Mouse (Mus musculus): ENCODE measurements around the gene Gm6525. TPM values are rescaled to one million over a fixed set of nuclear protein-coding genes. Genes with fewer than 3 reads are reported as not detected.

Gene Gm6525
- total RNA-seq, 2 experiments from 2014 or later = not detected

DNA sequence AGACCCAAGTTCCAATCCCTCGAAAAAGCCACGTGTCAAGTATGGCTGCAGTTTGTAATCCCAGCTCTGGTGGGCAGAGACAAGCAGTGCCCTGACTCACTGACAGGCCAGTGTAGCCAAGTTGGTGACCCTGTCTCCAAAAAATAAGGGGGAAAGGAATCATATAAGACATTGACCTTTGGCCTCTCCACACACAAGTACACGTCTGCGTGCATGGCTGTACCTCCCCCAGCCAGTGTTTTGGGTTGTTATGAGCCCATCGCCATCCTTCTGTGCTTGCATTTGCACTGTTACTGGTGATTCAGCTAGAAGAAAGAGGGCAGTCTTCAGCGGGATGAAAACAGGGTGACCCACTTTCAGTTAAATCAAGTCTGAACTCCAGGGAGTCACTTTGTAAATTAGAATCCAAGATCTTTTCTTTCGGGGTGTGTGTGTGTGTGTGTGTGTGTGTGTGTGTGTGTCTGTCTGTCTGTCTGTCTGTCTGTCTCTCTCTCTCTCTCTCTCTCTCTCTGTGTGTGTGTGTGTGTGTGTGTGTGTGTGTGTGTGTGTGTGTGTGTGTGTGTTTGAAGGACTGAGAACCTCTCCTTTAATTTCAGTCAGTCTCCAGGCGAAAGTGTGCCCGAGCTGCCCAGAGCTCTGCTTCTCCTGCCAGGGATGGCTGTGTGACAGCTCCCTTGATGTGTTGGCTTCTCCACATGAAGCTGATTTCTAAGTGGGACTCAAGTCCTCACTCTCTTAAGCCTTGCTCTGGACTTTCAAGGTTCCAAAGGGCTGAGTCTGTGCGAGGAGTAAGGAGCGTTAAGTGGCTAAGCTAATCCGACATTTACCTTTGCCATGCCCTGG lies 43.4 kb downstream of the Gm6525 start:
- no peak for DNase-seq (ENCODE audit: extremely low spot score in 1 of 2, low spot score in 2 of 2)
- intact Hi-C loops (cut with DNase I) = loop anchor here (5.0 kb wide), 1 partner anchor 40 kb away; no protein-coding TSS in a partner anchor
- TF ChIP-seq CTCF (IDR thresholded peaks at IDR 0.05) = no peak; the same call in 1 of the 2 replicates
- peak overlapping the region; percentile 68 for H3K4me3 ChIP-seq
- H3K27ac ChIP-seq = peak overlapping the region; percentile 45

DNA sequence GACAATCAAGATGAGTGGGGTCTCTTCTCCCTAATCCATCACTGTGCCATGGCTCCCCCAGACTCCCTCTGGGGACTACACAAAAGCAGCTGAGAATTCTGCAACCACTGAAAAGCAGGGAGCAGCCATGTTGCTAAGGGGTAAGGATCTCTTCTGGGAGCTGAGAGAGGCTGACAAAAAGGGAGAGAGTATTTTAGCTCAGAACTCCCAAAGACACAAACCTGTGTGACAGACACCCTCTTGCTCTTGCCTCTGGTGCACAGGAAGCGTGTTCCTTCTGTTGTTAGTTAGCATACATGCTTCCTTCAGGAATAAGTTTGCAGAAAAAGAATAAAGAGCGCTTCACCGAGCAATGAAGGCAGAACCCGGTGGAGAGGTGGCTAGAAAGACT lies 44.1 kb downstream of the Gm6525 start:
- H3K27ac ChIP-seq = peak overlapping the region; percentile 45

DNA sequence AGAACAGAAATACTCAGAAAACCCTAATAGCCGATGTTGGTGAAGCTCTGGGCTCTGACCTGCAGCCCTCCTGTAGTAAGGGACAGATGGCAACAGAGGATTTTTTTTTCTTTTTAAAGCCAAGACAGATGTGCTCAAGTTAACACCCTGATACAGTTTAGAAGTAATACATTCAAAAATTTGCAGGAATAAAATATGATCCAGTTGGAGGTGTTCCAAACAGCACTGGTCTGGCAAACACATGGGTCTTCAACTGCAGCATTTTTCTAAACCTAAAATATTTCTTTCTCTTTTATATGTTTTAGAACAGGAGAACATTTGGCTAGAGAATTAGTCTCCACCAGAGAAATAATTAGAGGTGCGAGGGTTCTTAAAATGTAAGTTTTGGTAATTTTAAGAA lies 44.6 kb downstream of the Gm6525 start:
- no peak for DNase-seq (ENCODE audit: extremely low spot score in 1 of 2, low spot score in 2 of 2)
- no peak overlapping the region; the same call in 1 of the 2 replicates for H3K27ac ChIP-seq
- intact Hi-C loops (cut with DNase I) = loop anchor here (5.0 kb wide), 1 partner anchor 41 kb away; no protein-coding TSS in a partner anchor
- H3K4me3 ChIP-seq = peak overlapping the region; percentile 68
- no peak for TF ChIP-seq CTCF (IDR thresholded peaks at IDR 0.05)

More for the DNA sequence above, 44.1 kb downstream of the Gm6525 start:
- H3K4me3 ChIP-seq = peak overlapping the region; percentile 68
- DNase-seq (ENCODE audit: extremely low spot score in 1 of 2, low spot score in 2 of 2) = no peak
- TF ChIP-seq CTCF (IDR thresholded peaks at IDR 0.05) = no peak
- intact Hi-C loops (cut with DNase I) = loop anchor here (5.0 kb wide), 1 partner anchor 41 kb away; no protein-coding TSS in a partner anchor

DNA sequence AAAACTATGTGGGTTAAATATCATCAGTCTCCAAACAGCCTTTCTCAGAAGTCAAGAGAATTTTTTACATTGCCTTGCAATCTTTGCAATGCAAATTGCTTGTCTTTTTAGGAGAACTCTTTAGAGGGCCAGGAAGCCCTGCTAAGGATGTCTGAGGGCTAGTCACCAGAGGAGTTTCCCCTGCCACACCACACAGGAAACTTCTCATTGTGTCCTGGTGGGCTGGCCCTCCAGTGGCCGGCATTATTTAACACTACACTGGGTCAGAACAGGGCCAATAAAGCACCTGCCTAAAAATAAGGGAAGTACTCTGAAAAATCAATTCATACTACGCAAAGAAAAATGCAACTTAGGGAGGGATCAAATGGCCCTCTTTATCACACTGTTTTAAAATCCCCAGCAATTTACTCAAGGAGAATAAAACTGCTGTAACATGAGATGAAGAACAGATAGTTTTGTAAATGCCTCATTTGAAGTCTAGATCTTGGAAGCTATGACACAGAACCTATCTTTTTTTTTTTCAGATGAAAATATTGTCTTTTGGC lies 45.3 kb downstream of the Gm6525 start:
- intact Hi-C loops (cut with DNase I) = loop anchor here (5.0 kb wide), 1 partner anchor 42 kb away; no protein-coding TSS in a partner anchor
- peak; percentile 9; the same call in 1 of the 2 replicates for TF ChIP-seq CTCF (IDR thresholded peaks at IDR 0.05)
- DNase-seq (ENCODE audit: extremely low spot score in 1 of 2, low spot score in 2 of 2) = no peak

DNA sequence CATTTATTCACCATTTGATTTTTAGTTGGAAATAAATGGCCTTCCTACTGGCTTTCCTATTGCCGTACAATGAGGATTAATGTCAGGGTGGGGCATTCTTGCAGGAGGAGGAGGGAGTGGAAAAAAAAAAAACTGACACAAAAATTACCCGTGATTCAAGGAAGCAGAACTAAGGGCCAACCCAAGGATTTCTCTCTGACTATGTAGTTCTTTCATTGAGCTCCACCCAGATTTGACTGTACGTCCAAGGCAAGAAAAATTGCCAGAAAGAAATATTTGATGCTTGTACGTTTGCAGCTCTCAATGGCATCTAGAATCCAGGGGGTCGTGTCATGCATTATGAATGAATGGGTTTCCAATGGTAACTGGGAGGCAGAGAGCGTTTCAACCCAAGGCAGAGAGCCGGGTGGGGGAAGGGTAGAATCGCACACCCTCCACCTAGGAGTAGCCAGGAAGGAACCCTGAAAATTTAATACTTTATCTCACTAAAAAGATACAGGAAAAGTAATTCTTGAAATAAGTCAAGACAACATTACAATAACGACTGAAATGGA lies 45.9 kb downstream of the Gm6525 start:
- peak overlapping the region; percentile 81 for H3K27ac ChIP-seq
- intact Hi-C loops (cut with DNase I) = loop anchor here (1.0 to 5.0 kb wide), 3 partner anchors 39 to 85 kb away; no protein-coding TSS in a partner anchor
- peak overlapping the region; percentile 68 for H3K4me3 ChIP-seq
- DNase-seq (ENCODE audit: extremely low spot score in 1 of 2, low spot score in 2 of 2) = peak in 1 of 2 experiments; percentile 32
- no peak for TF ChIP-seq CTCF (IDR thresholded peaks at IDR 0.05)

More for the DNA sequence above, 45.3 kb downstream of the Gm6525 start:
- peak overlapping the region; percentile 81; the same call in 1 of the 2 replicates for H3K27ac ChIP-seq
- H3K4me3 ChIP-seq = peak overlapping the region; percentile 68

DNA sequence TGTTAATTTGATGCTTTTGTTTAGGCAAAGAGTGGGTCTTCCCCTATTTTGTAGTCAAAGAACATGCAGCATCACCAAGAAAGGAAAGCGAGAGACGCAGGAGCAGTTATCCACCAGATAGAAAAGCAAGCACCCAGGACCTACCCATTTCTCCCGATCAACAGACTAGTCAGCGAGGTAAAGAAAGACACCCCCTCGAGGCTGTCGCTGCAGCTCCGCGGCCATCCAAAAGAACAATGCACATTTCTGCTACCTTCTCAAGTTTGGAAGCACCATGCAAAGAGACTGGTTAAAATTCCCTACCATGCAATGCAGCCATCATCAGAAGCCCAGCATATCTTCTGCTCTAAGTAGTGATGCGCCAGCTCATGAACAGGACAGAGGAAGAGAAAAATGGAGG lies 46.4 kb downstream of the Gm6525 start:
- intact Hi-C loops (cut with DNase I) = loop anchor here (1.0 to 2.0 kb wide), 2 partner anchors 38 to 84 kb away; no protein-coding TSS in a partner anchor
- TF ChIP-seq CTCF (IDR thresholded peaks at IDR 0.05) = no peak
- DNase-seq (ENCODE audit: extremely low spot score in 1 of 2, low spot score in 2 of 2) = no peak

DNA sequence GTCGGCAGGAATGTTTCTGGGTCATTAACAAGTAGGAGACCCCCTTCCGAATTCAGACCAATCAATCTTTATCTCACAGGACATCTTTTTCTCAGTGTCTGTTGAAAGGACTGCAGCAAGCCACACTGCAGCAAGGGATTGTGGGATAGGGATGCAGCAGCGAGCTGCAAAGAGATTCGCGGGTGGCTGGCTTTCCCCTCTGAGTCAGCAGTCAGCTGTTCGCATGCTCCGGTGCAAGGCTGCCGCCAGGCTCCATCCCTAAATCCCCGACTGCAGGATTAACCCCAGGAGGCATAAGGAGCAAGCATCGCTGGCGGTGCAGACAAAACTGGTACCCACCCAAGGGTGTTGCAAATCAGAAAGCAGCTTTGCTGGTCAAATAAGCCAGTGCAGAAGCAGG lies 46.8 kb downstream of the Gm6525 start:
- H3K27ac ChIP-seq = peak overlapping the region; percentile 81
- no peak; the same call in 1 of the 2 replicates for TF ChIP-seq CTCF (IDR thresholded peaks at IDR 0.05)
- intact Hi-C loops (cut with DNase I) = loop anchor here (1.0 to 2.0 kb wide), 2 partner anchors 38 to 84 kb away; no protein-coding TSS in a partner anchor
- peak; percentile 78 to 81 for DNase-seq (ENCODE audit: extremely low spot score in 1 of 2, low spot score in 2 of 2)
- peak overlapping the region; percentile 68 for H3K4me3 ChIP-seq

More for the DNA sequence above, 46.4 kb downstream of the Gm6525 start:
- H3K4me3 ChIP-seq = peak overlapping the region; percentile 68
- peak overlapping the region; percentile 81 for H3K27ac ChIP-seq

Other genes with a start within 250 kb of the Gm6525 start
- 10 to 100 TPM; 21.7 to 24.9 TPM for gene Tmem131l, start 133.9 kb upstream of the Gm6525 start, total RNA-seq (2021)
- under 1 TPM; 0.68 to 0.96 TPM for gene Mnd1, start 18.3 kb upstream of the Gm6525 start, total RNA-seq (2021)
- 100 to 1,000 TPM; 246 to 280 TPM for gene Trim2, start 132.8 kb downstream of the Gm6525 start, total RNA-seq (2021)

Data from left cerebral cortex, adult 2 months (tissue).